Mouse (Mus musculus): ENCODE measurements around the gene Tmem150b. TPM values are rescaled to one million over a fixed set of nuclear protein-coding genes. Genes with fewer than 3 reads are reported as not detected.

The Tmem150b gene
- 2.6 and 3.2 TPM in 2 replicates for polyA plus RNA-seq (2012)

GRCm38 (mm10) chr7:4725169-4725568, at the start of gene Tmem150b:
Gene Tmem150b (minus strand): TSS chr7:4725249.

GRCm38 (mm10) chr7:4771202-4771601, 46.2 kb upstream of the Tmem150b start, which contains the start of gene Fam71e2:
Gene Fam71e2 (minus strand): TSS chr7:4771302.

GRCm38 (mm10) chr7:4752821-4753570, 27.9 kb upstream of the Tmem150b start, which contains the start of gene Cox6b2:
Gene Cox6b2 (minus strand): TSS chr7:4753094.

GRCm38 (mm10) chr7:4739544-4740275, 14.7 kb upstream of the Tmem150b start, which contains the start of gene Kmt5c:
Gene Kmt5c (plus strand): TSS chr7:4740115.

GRCm38 (mm10) chr7:4690387-4690786, 34.7 kb downstream of the Tmem150b start, which contains the start of gene Brsk1:
Gene Brsk1 (plus strand): TSS chr7:4690604.

GRCm38 (mm10) chr7:4684632-4685417, 40.2 kb downstream of the Tmem150b start, which contains the start of gene Hspbp1:
Gene Hspbp1 (minus strand): TSS chr7:4685068.

GRCm38 (mm10) chr7:4658912-4659551, 66.0 kb downstream of the Tmem150b start, which contains the start of gene Ppp6r1:
Gene Ppp6r1 (minus strand): TSS chr7:4659019.

Other genes with a start within 250 kb of the Tmem150b start
- 216 and 316 TPM in 2 replicates for gene Ppp1r12c, start 223.6 kb downstream of the Tmem150b start, polyA plus RNA-seq (2012)
- gene Tnnt1, start 208.9 kb downstream of the Tmem150b start, polyA plus RNA-seq (2012): 11.7 and 17.0 TPM in 2 replicates
- gene Tnni3, start 201.0 kb downstream of the Tmem150b start, polyA plus RNA-seq (2012): 4.9 and 6.1 TPM in 2 replicates
- gene Dnaaf3, start 192.8 kb downstream of the Tmem150b start, polyA plus RNA-seq (2012): 12.8 and 13.5 TPM in 2 replicates
- 0.51 and 0.83 TPM in 2 replicates for gene Syt5, start 177.7 kb downstream of the Tmem150b start, polyA plus RNA-seq (2012)
- gene Ptprh, start 121.2 kb downstream of the Tmem150b start, polyA plus RNA-seq (2012): 0.21 TPM in 1 of 2 replicates, not detected in the other
- gene Tmem86b, start 93.8 kb downstream of the Tmem150b start, polyA plus RNA-seq (2012): 8.7 and 11.0 TPM in 2 replicates
- gene Ppp6r1, start 66.2 kb downstream of the Tmem150b start, polyA plus RNA-seq (2012): 283 and 305 TPM in 2 replicates
- gene Hspbp1, start 40.2 kb downstream of the Tmem150b start, polyA plus RNA-seq (2012): 124 and 128 TPM in 2 replicates
- 0.13 and 0.35 TPM in 2 replicates for gene Brsk1, start 34.6 kb downstream of the Tmem150b start, polyA plus RNA-seq (2012)
- 312 and 341 TPM in 2 replicates for gene Kmt5c, start 14.9 kb upstream of the Tmem150b start, polyA plus RNA-seq (2012)
- 64.2 and 92.5 TPM in 2 replicates for gene Cox6b2, start 27.8 kb upstream of the Tmem150b start, polyA plus RNA-seq (2012)
- not detected in 2 replicates for gene Fam71e2, start 46.1 kb upstream of the Tmem150b start, polyA plus RNA-seq (2012)
- 0.10 and 1.1 TPM in 2 replicates for gene Il11, start 57.6 kb upstream of the Tmem150b start, polyA plus RNA-seq (2012)
- not detected in 2 replicates for gene Tmem190, start 57.7 kb upstream of the Tmem150b start, polyA plus RNA-seq (2012)
- gene Tmem238, start 64.4 kb upstream of the Tmem150b start, polyA plus RNA-seq (2012): 57.5 and 58.8 TPM in 2 replicates
- 10,504 and 11,093 TPM in 2 replicates for gene Rpl28, start 67.6 kb upstream of the Tmem150b start, polyA plus RNA-seq (2012)
- 251 TPM in 2 replicates for gene Ube2s, start 87.3 kb upstream of the Tmem150b start, polyA plus RNA-seq (2012)
- gene Shisa7, start 119.4 kb upstream of the Tmem150b start, polyA plus RNA-seq (2012): 0.24 and 0.79 TPM in 2 replicates
- 7.7 and 11.8 TPM in 2 replicates for gene Isoc2b, start 145.0 kb upstream of the Tmem150b start, polyA plus RNA-seq (2012)
- 27.0 and 29.3 TPM in 2 replicates for gene Isoc2a, start 151.9 kb upstream of the Tmem150b start, polyA plus RNA-seq (2012)
- 0.09 and 0.28 TPM in 2 replicates for gene Gm36210, start 181.3 kb upstream of the Tmem150b start, polyA plus RNA-seq (2012)
- 76.1 and 85.0 TPM in 2 replicates for gene Zfp628, start 190.0 kb upstream of the Tmem150b start, polyA plus RNA-seq (2012)
- 1.3 and 1.9 TPM in 2 replicates for gene Nat14, start 196.8 kb upstream of the Tmem150b start, polyA plus RNA-seq (2012)
- gene Ssc5d, start 200.5 kb upstream of the Tmem150b start, polyA plus RNA-seq (2012): 0.08 and 0.10 TPM in 2 replicates
- 0.04 and 0.17 TPM in 2 replicates for gene Sbk2, start 239.2 kb upstream of the Tmem150b start, polyA plus RNA-seq (2012)
- not detected in 2 replicates for gene Sbk3, start 245.9 kb upstream of the Tmem150b start, polyA plus RNA-seq (2012)